Mouse (Mus musculus): Measurements from ENCODE around the gene Mylk2. TPM values are rescaled to one million over a fixed set of nuclear protein-coding genes. Genes with fewer than 3 reads are reported as not detected.
A peak's percentile ranks its signal among the peaks of the same experiment; 100 is the strongest.

The Mylk2 gene
- total and polyA plus RNA-seq, 3 experiments: 0.47 to 2.4 (median 1.3) TPM

- TF ChIP-seq EP300 (IDR thresholded peaks at IDR 0.05; ENCODE audit: low read length) (0 out of 2 replicates have a peak, but pooled peaks have one; percentile 20), ELF1 (IDR thresholded peaks at IDR 0.05; ENCODE audit: low read depth, low read length) (peak; percentile 25; the same call in 1 of the 2 replicates), MAX (IDR thresholded peaks at IDR 0.05; ENCODE audit: low read length) (peak; percentile 31; the same call in 1 of the 2 replicates), POLR2AphosphoS2 (IDR thresholded peaks at IDR 0.05; ENCODE audit: low read depth, low read length) (no peak), ZKSCAN1 (IDR thresholded peaks at IDR 0.05; ENCODE audit: borderline replicate concordance, low read depth, low read length) (no peak), ZMIZ1 (IDR thresholded peaks at IDR 0.05; ENCODE audit: low read depth, low read length) (no peak), MEF2A (IDR thresholded peaks at IDR 0.05; ENCODE audit: borderline replicate concordance, low read depth, low read length) (peak; percentile 48; the same call in 1 of the 2 replicates), GABPA (IDR thresholded peaks at IDR 0.05; ENCODE audit: insufficient replicate concordance, low read depth, low read length) (no peak), NELFE (IDR thresholded peaks at IDR 0.05; ENCODE audit: low read depth, low read length) (0 out of 2 replicates have a peak, but pooled peaks have one; percentile 23), RAD21 (IDR thresholded peaks at IDR 0.05; ENCODE audit: low read depth, low read length) (peak; percentile 91), UBTF (IDR thresholded peaks at IDR 0.05; ENCODE audit: low read depth, low read length) (no peak), NRF1 (IDR thresholded peaks at IDR 0.05; ENCODE audit: low read depth, low read length) (0 out of 2 replicates have a peak, but pooled peaks have one; percentile 26), MAZ (IDR thresholded peaks at IDR 0.05; ENCODE audit: low read depth, low read length) (peak; percentile 43; the same call in 1 of the 2 replicates), MXI1 (IDR thresholded peaks at IDR 0.05; ENCODE audit: low read depth, low read length) (0 out of 2 replicates have a peak, but pooled peaks have one; percentile 29), ETS1 (conservative IDR thresholded peaks at IDR 0.05; ENCODE audit: low read depth, low read length) (no peak), IRF4 (IDR thresholded peaks at IDR 0.05; ENCODE audit: low read depth, low read length) (peak; percentile 38; the same call in 1 of the 2 replicates), RCOR1 (conservative IDR thresholded peaks at IDR 0.05; ENCODE audit: low read depth, low read length) (0 out of 2 replicates have a peak, but pooled peaks have one; percentile 53), BHLHE40 (IDR thresholded peaks at IDR 0.05; ENCODE audit: low read depth, low read length) (0 out of 2 replicates have a peak, but pooled peaks have one; percentile 10), PAX5 (IDR thresholded peaks at IDR 0.05; ENCODE audit: low read length) (no peak)
Measured at GRCm38 (mm10) chr2:152933614-152934013, 22.5 kb downstream of the Mylk2 start (continued).

GRCm38 (mm10) chr2:152939846-152940245, 28.7 kb downstream of the Mylk2 start:
- dilution Hi-C loops (cut with MboI; ENCODE audit: extremely low pct_ligation_motif_present, extremely low pct_unique_long_range_greater_than_20kb, low sequenced_read_pairs) (no loop called here), in situ Hi-C loops (cut with MboI; ENCODE audit: low pct_ligation_motif_present, low pct_unique_long_range_greater_than_20kb, low sequenced_read_pairs) (no loop called here)
- Histone ChIP-seq H3K9ac (ENCODE audit: insufficient read depth, low read depth) (no peak overlapping the region), H3K36me3 (replicated peaks in 1 of 2; ENCODE audit: control insufficient read depth in 1 of 2, insufficient read depth in 1 of 2, low read length in 1 of 2) (no peaks in the 10 kb centered on the region), H3K4me2 (ENCODE audit: insufficient read depth, low read depth, poor library complexity, severe bottlenecking) (no peak overlapping the region), H3K4me3 (replicated peaks in 1 of 3; ENCODE audit: low read depth in 2 of 3, low read length in 2 of 3, poor library complexity in 1 of 3) (no peak overlapping the region), H3K9me3 (replicated peaks; ENCODE audit: low read length) (no peaks in the 10 kb centered on the region), H3K79me2 (replicated peaks; ENCODE audit: control insufficient read depth, extremely low read depth, insufficient read depth, poor library complexity, severe bottlenecking) (no peaks in the 10 kb centered on the region), H3K4me1 (ENCODE audit: control insufficient read depth in 1 of 2, insufficient read depth in 2 of 2) (peaks cover 0 to 15% of the 10 kb centered on the region in 2 experiments; a peak in 2 of 4 replicates), H3K27ac (ENCODE audit: insufficient read depth, low read depth) (no peak overlapping the region), H3K27me3 (replicated peaks) (peaks cover 83% of the 10 kb centered on the region)
- peak; percentile 78 for DNase-seq (ENCODE audit: extremely low read depth)
- no peak for TF ChIP-seq CHD2 (IDR thresholded peaks at IDR 0.05; ENCODE audit: low read length)
- TF ChIP-seq TCF12 (IDR thresholded peaks at IDR 0.05; ENCODE audit: low read depth, low read length): peak; percentile 31; the same call in 1 of the 2 replicates
- peak; percentile 82 to 94 for TF ChIP-seq CTCF (conservative IDR thresholded peaks at IDR 0.05 in 1 of 2, IDR thresholded peaks at IDR 0.05 in 1 of 2; ENCODE audit: low read depth in 2 of 2, low read length in 2 of 2)
- TF ChIP-seq RAD21 (IDR thresholded peaks at IDR 0.05; ENCODE audit: low read depth, low read length): peak; percentile 46
- no peak for TF ChIP-seq JUN (IDR thresholded peaks at IDR 0.05; ENCODE audit: insufficient read depth, low read depth, low read length)
- 0 out of 2 replicates have a peak, but pooled peaks have one; percentile 20 for TF ChIP-seq NRF1 (IDR thresholded peaks at IDR 0.05; ENCODE audit: low read depth, low read length)
- peak; percentile 76 for TF ChIP-seq SMC3 (IDR thresholded peaks at IDR 0.05; ENCODE audit: low read depth, low read length)
- no peak for TF ChIP-seq HCFC1 (IDR thresholded peaks at IDR 0.05; ENCODE audit: low read depth, low read length)
- no peak for TF ChIP-seq ETS1 (conservative IDR thresholded peaks at IDR 0.05; ENCODE audit: low read depth, low read length)
